Mouse (Mus musculus) lung, embryonic 16.5 days (tissue): ENCODE measurements around the gene Ccdc71. TPM values are rescaled to one million over a fixed set of nuclear protein-coding genes. Genes with fewer than 3 reads are reported as not detected.
A peak's percentile ranks its signal among the peaks of the same experiment; 100 is the strongest.

ENCODE experiments used
- ATAC-seq: fragments of 200-750 bp; cut with Nextera tagmentation; 2 replicates; pipeline ENCODE4 v1.8.0; 2017; ENCODE audit warnings: low read depth, mild to moderate bottlenecking, moderate library complexity
- H3K27ac ChIP-seq: fragments of 300-500 bp; sonication (generic); 2 replicates; pipeline ENCODE4 v1.5.1; 2014; ENCODE audit warnings: mild to moderate bottlenecking, control low read depth, low read length
- H3K27me3 ChIP-seq: fragments of 300-500 bp; sonication (generic); 2 replicates; pipeline ENCODE4 v1.6.1; 2014; ENCODE audit warnings: low read depth, low read length, mixed read lengths; ENCODE audit not compliant: control insufficient read depth, insufficient read depth
- H3K36me3 ChIP-seq: fragments of 300-500 bp; sonication (generic); 2 replicates; pipeline ENCODE4 v1.6.1; 2014; ENCODE audit warnings: low read length; ENCODE audit not compliant: control insufficient read depth, insufficient read depth
- H3K4me1 ChIP-seq: fragments of 300-500 bp; sonication (generic); replicated peaks from 2 replicates; pipeline ENCODE4 v1.6.1; 2014; ENCODE audit warnings: low read length, mixed read lengths; ENCODE audit not compliant: control insufficient read depth, insufficient read depth
- H3K4me2 ChIP-seq: fragments of 300-500 bp; sonication (generic); 2 replicates; pipeline ENCODE4 v1.6.1; 2014; ENCODE audit warnings: low read depth, low read length, control low read depth
- H3K4me3 ChIP-seq: fragments of 300-500 bp; sonication (generic); 2 replicates; pipeline ENCODE4 v1.5.1; 2014; ENCODE audit warnings: mild to moderate bottlenecking, low read length, control low read depth
- H3K9ac ChIP-seq: fragments of 300-500 bp; sonication (generic); 2 replicates; pipeline ENCODE4 v1.6.1; 2014; ENCODE audit warnings: low read length, control low read depth
- H3K9me3 ChIP-seq: fragments of 300-500 bp; sonication (generic); 2 replicates; pipeline ENCODE4 v1.6.1; 2016; ENCODE audit warnings: low read length; ENCODE audit not compliant: control insufficient read depth
- WGBS: fragments of 180-500 bp; shearing (Covaris S2); extraction: QIAGEN DNeasy Blood & Tissue Kit; methylation state at CpG from one replicate; pipeline ENCODE4 v1.1.7; 2014; 5-methylcytosine and 5-hydroxymethylcytosine counted together
- polyA plus RNA-seq: library from polyadenylated mRNA; unstranded; fragments of >200 nt; fragmentation: Nextera tagmentation; extraction: Ambion mirVana; gene quantifications from 2 replicates; pipeline ENCODE4 v1.2.1, GENCODE M21; 2015

Ccdc71 gene
- 50.7 and 58.0 TPM in 2 replicates for polyA plus RNA-seq

GRCm38 (mm10) chr9:108460319-108461178 lies at the start of gene Ccdc71:
Gene Ccdc71, plus strand, starts transcription at chr9:108460527.
- Histone ChIP-seq H3K27me3 (no peaks in the 10 kb centered on the region), H3K36me3 (peaks cover 18% of the 10 kb centered on the region), H3K9ac (peak within 1 kb of the TSS; percentile 87), H3K4me1 (peaks cover 25% of the 10 kb centered on the region), H3K27ac (peak within 1 kb of the TSS; percentile 97), H3K4me2 (peak within 1 kb of the TSS; percentile 84), H3K9me3 (no peaks in the 10 kb centered on the region), H3K4me3 (peak within 1 kb of the TSS; percentile 71)
- under 1% methylated on average over 51 of the region's 52 CpGs for WGBS
- peak; percentile 82 for ATAC-seq

- Histone ChIP-seq H3K9ac (no peak overlapping the region), H3K4me1 (no peaks in the 10 kb centered on the region), H3K36me3 (no peaks in the 10 kb centered on the region), H3K27ac (no peak overlapping the region), H3K9me3 (peaks cover 2% of the 10 kb centered on the region; the same call in 1 of the 2 replicates), H3K4me2 (no peak overlapping the region), H3K27me3 (no peaks in the 10 kb centered on the region), H3K4me3 (no peak overlapping the region)
- 77% methylated on average over 9 of the region's 9 CpGs for WGBS
- no peak for ATAC-seq
Measured at GRCm38 (mm10) chr9:108411381-108411942, 48.9 kb upstream of the Ccdc71 start.

GRCm38 (mm10) chr9:108412221-108412620 lies 48.1 kb upstream of the Ccdc71 start:
- Histone ChIP-seq H3K4me1 (no peaks in the 10 kb centered on the region), H3K27ac (no peak overlapping the region), H3K36me3 (no peaks in the 10 kb centered on the region), H3K4me2 (no peak overlapping the region), H3K9ac (no peak overlapping the region), H3K27me3 (no peaks in the 10 kb centered on the region), H3K9me3 (peaks cover 2% of the 10 kb centered on the region; the same call in 1 of the 2 replicates), H3K4me3 (no peak overlapping the region)
- no peak for ATAC-seq
- WGBS: 68% methylated on average over 1 of the region's 1 CpGs

- no peak for ATAC-seq
- H3K4me2 ChIP-seq: no peak within 1 kb of the TSS
- no peak within 1 kb of the TSS for H3K27ac ChIP-seq
- H3K4me3 ChIP-seq: no peak within 1 kb of the TSS
- no peaks in the 10 kb centered on the region for H3K27me3 ChIP-seq
- H3K4me1 ChIP-seq: no peaks in the 10 kb centered on the region
- no peak within 1 kb of the TSS for H3K9ac ChIP-seq
- no peaks in the 10 kb centered on the region for H3K36me3 ChIP-seq
- H3K9me3 ChIP-seq: no peaks in the 10 kb centered on the region
Measured at GRCm38 (mm10) chr9:108428384-108428783, 31.9 kb upstream of the Ccdc71 start, which contains the start of gene Ccdc36. Gene Ccdc36, minus strand, starts transcription at chr9:108428484.

- ATAC-seq: peak; percentile 88
Measured at GRCm38 (mm10) chr9:108431431-108432067, 28.8 kb upstream of the Ccdc71 start.

GRCm38 (mm10) chr9:108436182-108436581 lies 24.1 kb upstream of the Ccdc71 start, which contains the start of gene BC048562:
Gene BC048562, plus strand, starts transcription at chr9:108436482.
- Histone ChIP-seq H3K27me3 (no peaks in the 10 kb centered on the region), H3K9me3 (no peaks in the 10 kb centered on the region), H3K4me3 (no peak within 1 kb of the TSS), H3K9ac (no peak within 1 kb of the TSS), H3K36me3 (no peaks in the 10 kb centered on the region), H3K4me1 (peaks cover 10% of the 10 kb centered on the region), H3K27ac (no peak within 1 kb of the TSS), H3K4me2 (no peak within 1 kb of the TSS)
- ATAC-seq: no peak
- 71% methylated on average over 3 of the region's 3 CpGs for WGBS

More at GRCm38 (mm10) chr9:108431431-108432067, 28.8 kb upstream of the Ccdc71 start:
- 33% methylated on average over 32 of the region's 32 CpGs for WGBS
- Histone ChIP-seq H3K27ac (no peak overlapping the region), H3K36me3 (no peaks in the 10 kb centered on the region), H3K4me1 (no peaks in the 10 kb centered on the region), H3K4me3 (peak overlapping the region; percentile 45), H3K27me3 (no peaks in the 10 kb centered on the region), H3K4me2 (peak overlapping the region; percentile 52), H3K9me3 (no peaks in the 10 kb centered on the region), H3K9ac (peak overlapping the region; percentile 57)

GRCm38 (mm10) chr9:108439176-108439575 lies 21.2 kb upstream of the Ccdc71 start:
- ATAC-seq: no peak
- H3K27ac ChIP-seq: no peak overlapping the region
- H3K4me2 ChIP-seq: no peak overlapping the region
- no peak overlapping the region for H3K9ac ChIP-seq
- no peaks in the 10 kb centered on the region for H3K36me3 ChIP-seq
- no peaks in the 10 kb centered on the region for H3K9me3 ChIP-seq
- 84% methylated on average over 6 of the region's 6 CpGs for WGBS
- H3K4me3 ChIP-seq: no peak overlapping the region
- peaks cover 14% of the 10 kb centered on the region for H3K4me1 ChIP-seq
- H3K27me3 ChIP-seq: no peaks in the 10 kb centered on the region

GRCm38 (mm10) chr9:108440485-108440884 lies 19.8 kb upstream of the Ccdc71 start:
- Histone ChIP-seq H3K27me3 (no peaks in the 10 kb centered on the region), H3K27ac (no peak overlapping the region), H3K4me2 (no peak overlapping the region), H3K4me1 (peaks cover 16% of the 10 kb centered on the region), H3K36me3 (no peaks in the 10 kb centered on the region), H3K9me3 (no peaks in the 10 kb centered on the region), H3K4me3 (no peak overlapping the region), H3K9ac (no peak overlapping the region)
- no peak for ATAC-seq
- whole genome bisulfite sequencing: 60% methylated on average over 5 of the region's 5 CpGs
